Mouse (Mus musculus) retina, postnatal 7 days (tissue): ENCODE results near the gene Sos2.
"Not testable (repeated sequence)": the region's sequence is repeated elsewhere in the genome, so short reads cannot be mapped to it uniquely, and the experiment has no call there.

ENCODE experiments used
- DNase-seq: peaks from one replicate; pipeline ENCODE4 v3.0.0-alpha.2; 2012; ENCODE audit warnings: low read depth, low spot score

The Sos2 gene

DNA sequence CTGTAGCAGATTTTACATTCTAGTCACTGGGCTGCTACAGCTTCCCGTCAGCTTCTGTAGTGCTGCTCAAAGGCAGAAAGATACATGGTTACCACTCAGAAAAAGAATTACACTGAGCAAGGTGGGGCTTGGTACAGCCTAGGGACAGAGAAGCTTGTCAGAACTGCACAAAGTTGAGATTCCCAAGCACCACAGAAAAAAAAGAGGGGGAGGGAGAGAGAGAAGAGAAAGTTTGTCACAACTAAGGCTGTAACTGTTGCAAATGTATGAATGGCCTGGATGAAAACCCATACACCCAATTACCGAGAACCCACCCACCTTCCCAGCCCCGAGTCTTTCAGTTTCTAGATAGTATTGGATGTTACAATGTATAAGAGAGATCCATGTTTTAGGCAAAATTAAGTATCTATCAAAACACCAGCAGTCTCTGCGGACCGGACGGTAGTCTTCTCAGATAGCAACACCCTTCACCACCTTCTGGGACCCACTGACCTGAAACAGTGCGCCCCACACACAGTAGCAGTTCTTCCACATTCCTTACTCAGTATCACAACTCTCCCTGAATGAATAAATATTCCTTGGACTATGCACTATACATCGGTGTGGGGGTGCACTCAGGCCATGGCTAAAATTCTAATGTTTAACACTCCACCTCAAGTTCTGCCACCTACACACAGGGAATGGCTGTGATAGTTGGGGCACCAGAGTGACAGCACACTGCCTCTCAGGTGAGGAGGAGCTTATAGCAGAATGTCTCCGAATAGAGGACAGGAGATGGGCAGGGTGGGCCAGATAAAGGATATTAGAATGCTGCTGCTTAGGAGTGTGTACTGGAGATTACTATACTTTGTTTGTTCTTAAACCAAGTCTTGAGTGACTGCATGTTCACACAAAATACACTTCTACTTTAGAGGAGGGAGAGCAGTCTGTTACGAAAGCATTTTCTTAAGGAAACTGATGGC lies 6.8 kb downstream of the Sos2 start:
- no peak for DNase-seq

DNA sequence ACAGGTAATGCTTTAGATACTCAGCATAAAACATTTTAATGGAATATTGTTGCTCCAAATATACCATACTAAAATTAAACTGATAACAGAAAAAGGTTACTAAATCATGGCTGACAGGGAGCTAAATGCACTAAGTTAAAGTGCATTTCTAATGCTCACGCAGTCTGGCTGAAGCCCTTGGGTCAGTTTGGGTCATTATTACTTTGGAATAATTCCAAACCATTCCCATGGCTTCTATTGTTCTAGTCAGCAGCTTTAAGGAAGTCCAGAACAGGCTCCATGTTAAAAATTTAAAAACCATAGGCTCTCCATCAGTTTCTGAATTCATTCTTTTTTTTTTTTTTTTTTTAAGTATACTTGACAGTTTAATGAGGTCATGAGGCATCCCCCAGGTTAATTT lies 7.5 kb downstream of the Sos2 start:
- DNase-seq: no peak

DNA sequence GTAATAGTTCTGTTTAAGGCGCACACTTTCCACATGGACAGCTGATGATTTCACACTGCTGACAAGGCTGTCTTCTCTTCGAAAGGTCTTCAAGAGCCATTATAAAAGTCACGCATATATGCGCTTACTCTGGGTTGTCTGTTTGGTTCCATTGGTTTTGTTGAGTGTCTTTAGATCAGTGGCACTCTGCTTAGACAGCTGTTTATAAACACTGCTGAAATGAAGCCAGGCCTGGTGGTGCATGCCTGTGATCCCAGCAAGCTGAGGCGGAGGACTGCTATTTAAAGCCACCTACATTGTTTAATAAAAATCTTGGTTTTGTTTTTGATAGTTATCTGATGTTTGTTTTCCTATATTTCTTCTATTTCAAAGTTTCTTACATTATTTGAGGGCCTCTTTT lies 14.9 kb downstream of the Sos2 start:
- DNase-seq: no peak

DNA sequence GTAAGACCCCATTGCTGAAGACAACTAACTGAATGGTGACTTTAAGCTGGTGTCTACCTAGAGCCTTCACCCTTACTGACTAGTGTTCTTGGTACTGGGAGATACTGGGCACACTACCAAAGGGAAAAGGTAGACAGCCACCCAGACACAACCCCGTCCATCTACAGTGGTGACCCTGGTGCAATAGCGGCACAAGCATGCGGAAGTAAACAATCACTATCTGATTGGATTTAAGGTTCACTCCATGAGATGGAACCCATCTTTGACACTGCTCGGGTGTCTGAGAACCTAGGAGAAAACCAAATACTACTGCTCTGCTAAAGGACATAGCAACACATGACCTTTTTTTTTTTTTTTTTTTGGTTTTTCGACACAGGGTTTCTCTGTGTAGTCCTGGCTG lies 20.0 kb downstream of the Sos2 start:
- DNase-seq: no peak

DNA sequence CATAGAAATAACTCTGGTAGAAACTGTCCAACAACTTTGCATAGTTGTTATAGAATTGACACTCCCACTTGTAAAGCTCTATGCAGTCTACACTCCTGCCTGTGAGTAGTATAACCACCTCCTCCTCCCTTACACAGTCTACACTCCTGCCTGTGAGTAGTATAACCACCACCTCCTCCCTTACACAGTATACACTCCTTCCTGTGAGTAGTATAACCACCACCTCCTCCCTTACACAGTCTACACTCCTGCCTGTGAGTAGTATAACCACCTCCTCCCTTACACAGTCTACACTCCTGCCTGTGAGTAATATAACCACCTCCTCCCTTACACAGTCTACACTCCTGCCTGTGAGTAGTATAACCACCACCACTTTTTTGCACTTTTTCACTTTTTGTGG lies 27.7 kb downstream of the Sos2 start:
- DNase-seq: not testable (repeated sequence)

DNA sequence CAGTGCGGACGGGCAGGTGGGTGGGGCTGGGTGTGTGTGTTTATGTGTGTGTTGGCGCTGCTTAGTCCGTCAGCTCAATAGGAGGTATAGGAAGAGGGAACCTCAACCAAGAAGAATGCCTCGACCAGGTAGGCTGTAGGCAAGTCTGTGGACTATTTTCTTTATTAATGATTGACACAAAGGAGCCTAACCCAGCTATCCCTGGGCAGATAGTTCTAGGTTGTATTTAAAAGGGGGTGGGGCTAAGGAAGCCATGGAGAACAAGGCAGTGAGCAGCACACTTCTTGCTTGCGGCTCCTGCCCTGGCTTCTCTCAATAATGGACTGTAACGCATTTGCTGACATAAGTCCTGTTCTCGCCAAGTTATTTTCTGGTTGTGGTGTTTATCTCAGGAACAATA lies 32.1 kb downstream of the Sos2 start:
- no peak for DNase-seq

DNA sequence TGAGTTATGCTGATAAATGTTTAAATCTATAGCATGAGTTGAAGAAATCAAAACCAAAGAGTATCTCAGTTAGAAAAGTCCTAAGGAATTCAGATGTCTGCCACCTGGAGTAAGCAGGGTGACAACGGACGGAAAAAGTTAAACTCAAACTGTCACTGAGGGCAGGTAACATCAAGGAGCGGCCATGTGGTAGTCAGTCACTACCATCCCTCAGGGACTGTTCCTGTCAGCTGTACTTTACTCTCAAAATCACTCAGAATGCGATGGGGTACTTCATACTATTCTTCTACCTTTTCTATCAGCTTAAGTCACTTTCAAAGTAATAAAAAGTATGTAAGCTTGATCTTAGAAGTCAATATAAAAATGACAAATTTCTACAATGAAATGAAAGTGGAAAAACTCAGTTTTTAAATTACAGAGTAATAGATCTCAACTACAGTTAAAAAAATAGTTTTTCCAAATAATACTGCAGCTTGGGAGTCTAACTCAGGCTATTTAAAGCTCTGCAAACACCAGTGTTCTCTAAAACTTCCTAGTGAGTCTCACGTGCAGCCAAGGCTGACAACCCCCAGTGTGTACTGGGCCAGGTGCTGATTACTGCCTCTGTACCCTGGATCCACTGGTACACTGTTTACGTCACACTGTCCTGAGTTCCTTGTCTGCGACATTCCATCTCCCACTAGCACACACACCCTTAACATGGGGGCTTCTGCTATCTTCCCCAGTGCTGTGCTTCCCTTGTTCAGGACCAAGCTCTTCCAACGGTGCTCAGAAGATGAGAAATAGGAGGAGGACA lies 35.6 kb downstream of the Sos2 start:
- no peak for DNase-seq

DNA sequence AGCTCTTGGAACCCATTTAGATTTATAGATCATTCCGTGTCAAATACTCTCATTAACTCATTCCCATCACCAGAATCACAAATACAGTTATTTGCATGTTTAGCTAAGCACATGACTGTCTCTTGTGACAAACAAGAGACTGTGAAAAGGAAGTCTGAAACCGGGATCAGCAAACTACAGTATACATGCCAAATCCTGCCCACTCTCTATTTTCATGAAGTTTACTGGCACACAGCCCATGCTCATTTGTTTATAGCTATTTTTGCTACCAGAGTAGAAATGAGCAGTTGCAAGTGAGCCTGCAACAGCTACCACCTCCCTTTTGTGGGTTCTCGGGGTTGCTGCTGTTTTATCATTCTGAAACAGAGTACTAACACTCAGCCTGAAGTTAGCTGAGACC lies 36.8 kb downstream of the Sos2 start:
- DNase-seq: no peak

DNA sequence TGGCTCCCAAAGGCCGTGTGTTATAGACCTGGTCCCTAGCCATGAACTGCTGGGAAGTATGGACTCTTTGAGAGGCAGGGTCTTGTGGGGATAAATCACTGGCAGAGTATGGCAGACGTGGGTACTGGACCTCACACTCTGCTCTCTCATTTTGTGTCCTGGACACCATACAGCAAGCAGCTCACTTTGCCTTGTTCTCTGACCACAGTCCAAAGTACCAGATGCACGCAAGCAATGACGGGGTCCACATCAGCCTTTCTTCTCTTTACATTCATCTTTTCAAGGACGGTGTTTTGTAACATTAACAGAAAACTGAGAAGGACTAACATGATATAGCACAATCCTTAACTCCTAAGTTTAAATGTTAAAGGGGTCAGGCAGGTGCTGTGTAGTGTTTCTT lies 38.8 kb downstream of the Sos2 start:
- DNase-seq: no peak

DNA sequence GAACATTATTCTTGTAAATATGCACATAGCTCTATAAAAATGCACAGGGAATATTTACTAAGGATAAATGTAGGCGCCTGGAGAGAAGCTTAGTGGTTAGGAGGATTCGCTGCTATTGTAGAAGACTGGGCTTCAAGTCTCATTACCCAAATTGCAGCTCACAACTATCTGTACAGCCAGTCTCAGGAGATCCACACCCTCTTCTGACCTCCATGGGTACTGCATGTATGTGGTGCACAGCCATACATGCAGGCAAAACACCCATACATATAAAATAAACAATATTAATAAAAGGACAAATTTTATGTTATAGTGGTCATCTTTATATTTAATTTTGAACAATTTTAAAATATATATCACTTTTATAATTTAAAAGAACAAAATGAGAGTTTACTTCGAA lies 46.9 kb downstream of the Sos2 start:
- no peak for DNase-seq

DNA sequence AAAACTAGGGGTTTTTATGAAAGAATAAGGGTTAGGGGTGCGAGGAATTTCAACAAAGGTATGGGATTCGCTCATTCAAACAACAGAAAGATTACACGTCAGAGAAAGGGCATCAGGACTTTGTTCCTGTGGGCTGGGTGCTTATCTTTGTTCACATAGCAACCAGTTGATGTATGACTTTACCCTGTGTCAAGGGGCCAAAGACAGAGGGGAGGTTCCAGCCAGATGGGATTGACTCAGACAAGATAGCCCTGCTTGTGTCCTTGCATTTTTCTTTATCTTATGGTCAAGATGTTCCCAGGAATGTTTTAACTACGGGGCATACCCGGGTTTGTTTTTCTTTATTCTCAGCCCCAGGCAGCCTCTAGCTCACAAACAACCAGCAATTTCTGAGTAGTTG lies 63.1 kb downstream of the Sos2 start:
- not testable (repeated sequence) for DNase-seq

DNA sequence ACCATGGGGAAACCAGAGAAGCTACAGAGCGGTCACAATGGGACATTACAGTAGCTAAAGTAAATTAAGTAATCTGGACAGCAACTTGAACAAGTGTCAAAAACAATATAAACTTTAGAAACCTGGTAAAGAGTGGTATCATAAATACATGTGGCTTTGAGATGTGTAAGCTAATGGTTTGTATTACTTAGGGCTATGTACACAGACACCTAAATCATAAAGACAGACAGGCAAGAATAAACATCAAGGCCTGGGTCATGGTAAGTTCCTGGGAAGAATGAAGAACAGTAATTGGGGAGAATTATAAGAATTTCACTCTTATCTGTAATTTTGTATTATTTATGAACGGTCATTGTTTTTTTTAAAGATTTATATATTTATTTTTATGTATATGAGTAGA lies 77.3 kb downstream of the Sos2 start:
- no peak for DNase-seq

DNA sequence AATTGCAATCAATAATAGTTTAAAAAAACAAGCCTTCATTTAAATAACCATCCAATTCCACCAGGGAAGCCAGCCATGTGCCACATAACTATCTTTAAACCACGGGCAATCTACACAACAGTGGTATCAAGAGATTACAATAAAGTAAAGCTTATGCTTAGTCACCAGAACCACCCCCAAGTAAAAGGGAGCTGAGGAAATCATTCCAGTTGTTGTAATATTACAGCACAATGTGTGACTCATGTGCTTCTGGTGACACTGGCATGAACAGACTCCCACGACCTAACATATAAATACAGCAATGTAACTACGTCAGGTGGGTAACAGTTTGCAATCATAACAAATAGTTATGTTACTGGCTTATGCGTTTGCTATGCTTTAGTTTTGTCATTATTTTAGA lies 84.2 kb downstream of the Sos2 start:
- no peak for DNase-seq

DNA sequence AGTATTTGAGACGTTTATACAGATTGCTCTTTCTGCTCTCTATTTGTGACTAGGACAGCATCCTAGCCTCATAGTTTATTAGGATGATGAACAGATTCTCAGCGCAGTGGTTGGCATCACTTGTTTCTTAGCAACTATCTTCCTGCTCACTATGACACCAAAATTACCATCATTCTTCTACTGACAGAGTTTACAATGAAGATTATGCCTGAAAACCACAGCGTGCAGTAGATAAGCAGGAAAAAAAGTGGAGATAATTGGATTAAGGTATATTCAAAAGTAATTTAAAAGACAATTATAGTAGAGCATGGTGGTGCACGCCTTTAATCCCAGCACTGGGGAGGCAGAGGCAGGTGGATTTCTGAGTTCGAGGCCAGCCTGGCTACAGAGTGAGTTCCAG lies 88.5 kb downstream of the Sos2 start:
- DNase-seq: no peak

DNA sequence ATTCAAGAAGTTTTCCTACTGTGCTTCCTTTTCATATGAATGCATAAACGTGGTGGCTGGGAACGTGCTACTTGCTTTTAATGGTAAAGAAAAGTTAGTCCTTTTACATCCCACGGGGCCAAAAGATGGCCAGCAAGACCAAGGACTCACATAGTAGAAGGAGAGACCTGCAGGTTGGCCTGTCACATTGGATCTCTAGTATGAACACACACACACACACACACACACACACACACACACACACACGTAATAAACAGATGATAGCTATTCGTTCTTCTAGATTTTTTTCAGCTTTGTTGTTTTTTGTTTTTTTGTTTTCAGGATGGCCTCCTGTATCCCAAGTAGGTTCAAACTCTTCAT lies 98.4 kb downstream of the Sos2 start:
- DNase-seq: no peak

DNA sequence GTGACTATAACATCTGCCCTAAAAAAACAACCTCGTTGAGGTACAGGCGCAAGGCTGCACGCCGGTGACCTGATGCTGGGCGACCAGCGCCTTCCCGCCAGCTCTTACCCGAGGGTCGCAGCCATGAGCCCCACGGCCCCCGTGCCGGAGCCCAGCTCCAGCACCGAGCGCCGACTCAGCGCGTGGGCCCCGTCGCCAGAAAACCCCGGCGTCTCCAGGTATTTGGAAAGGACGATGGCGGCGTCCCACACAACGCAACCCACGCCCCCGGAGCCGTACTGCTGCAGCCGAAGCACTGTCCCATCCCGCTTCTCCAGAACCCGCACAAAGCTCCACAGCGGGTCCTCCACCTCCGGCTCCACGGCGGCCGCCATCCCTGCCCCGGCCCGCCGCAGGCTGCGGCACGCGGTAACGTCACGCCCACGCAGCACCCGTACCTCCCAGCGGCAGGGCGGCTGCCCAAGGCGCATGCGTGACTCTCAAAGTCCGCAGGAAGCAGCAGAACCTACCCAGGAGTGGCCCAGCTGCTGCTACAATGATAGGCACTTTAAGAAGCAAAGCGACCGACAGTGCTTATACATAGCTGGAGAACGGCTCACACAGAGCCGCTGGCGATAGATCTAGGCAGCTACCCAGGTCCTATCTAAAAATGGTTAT lies 98.9 kb downstream of the Sos2 start, which contains the start of gene Vcpkmt:
Gene Vcpkmt (minus strand): TSS at position 416 of the 657 bp plus-strand sequence.
- DNase-seq: peak; percentile 77

DNA sequence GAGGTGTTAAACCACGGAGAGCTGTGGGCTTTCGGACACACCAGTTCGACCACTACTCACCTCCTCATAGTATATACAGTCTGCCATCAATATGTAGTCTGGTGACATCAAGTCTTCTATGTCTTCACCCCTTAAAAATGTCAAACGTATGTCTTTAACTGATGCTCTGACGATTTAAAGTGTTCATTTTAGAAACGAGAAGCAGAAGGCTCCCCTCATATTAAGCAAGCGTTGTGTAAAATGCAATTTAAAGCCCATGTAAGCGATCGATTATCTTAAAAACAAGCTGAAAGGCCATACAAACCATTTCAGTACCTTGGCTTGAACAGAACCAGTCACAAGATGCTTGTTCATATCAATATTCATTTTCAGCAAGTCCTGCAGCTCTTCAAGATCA lies 99.4 kb downstream of the Sos2 start:
- no peak for DNase-seq

DNA sequence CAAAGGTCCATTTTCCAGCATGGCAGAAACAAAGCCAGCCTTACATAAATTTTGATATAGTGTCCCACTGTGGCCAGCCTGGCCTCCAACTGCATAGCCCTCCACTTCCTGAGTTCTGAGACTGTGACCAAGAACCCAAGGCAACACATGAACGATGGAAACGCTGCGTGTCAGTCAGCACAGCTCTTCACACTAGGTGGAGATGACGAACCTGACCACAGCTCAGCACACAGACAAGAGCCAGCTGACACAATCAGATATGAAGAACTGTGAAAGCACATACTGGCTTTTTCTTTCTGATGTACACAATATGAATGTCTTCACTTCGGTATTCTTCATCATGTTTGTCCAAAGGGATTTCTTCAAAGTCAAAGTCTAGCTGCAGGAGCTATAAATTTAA lies 102.0 kb downstream of the Sos2 start:
- DNase-seq: no peak

DNA sequence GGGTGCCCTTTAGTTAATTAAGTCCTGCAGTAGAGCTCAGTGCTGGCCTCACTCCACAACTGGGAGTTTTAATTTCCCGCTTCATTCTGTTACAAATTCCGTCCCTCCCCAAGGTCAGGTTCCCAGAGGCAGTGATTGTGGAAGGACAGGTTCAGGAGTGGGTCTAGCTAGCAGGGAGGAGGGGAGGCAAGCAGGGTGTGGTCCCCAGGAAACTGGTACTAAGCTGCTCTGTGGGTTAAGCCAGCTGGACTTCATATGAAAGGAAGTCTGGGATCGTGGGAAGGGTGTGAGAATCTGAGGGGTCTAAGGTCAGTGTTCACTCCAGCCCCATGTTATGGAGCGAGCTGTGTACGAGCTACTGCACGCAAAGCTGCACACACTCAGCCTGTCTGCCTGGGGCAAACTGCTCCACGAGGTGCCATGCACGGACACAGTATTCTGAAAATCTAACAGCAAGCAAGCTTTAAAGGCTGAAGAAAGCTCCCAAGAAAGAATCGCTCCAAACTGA lies 105.5 kb downstream of the Sos2 start:
- no peak for DNase-seq

DNA sequence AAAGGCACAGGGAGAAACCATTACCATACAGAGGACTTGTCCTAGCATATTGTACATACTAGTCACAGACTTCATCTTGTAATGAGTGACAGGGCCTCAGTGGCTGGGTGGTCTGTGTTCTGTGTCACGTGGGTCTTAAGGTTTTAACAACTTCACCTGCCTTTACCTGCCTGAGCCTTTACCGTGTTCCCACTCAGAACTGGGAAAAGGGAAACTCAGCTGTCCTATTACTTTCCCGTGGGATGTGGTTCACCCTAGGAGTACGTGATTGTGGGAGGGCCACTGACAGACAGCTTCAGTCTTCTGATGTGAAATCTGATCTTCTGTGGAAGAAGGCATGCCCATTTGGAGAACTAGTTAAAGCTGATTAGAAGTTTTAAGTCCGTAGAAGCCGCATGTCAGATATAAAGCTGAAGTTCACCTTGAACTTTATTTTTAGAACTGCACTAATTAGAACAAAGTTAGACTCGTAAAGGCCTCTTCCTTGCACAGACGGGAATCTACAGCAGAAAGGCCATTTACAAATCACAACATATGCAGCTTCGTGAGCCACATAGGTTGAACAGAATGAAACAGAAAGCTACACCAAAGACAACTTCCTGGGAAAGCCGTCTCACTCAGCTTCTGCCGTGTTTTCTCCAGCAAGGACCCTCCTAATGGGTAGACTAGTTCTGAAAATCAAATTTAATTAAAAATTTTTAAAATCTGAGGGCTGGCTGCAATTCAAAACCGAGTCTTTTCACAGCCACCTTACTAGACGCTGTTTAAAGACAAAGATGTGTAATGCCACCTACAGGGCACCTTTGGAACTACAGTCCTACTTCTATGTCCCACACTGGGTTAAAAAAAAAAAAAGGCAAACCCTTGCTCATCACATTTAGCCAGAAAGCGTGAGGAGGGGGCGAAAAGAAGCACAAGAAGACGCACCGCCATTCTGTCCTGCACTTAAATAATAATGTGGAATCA lies 107.5 kb downstream of the Sos2 start:
- DNase-seq: peak; percentile 65

DNA sequence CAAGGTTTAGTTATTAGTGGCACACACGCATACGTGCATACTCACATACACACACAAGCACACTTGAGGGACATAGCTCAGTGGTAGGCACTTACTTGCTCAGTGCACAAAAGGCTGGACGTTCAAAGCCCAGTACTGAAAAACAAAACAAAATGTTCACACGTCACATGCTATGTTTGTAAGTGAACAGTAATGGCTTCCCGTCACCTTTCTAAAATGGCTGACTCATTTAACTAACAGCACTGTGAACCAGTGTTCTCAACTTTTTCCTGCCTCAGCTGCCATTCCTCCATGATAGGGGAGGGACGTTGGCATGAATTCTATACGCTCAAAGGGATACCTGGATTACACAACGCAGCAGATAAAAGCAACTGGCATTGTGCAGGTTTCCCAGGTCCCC lies 108.4 kb downstream of the Sos2 start:
- DNase-seq: no peak
